Mouse (Mus musculus) heart, postnatal 0 days (tissue): ENCODE results near the gene Gm26602.

Experiments
- CTCF ChIP-seq: IDR thresholded peaks from 2 replicates; pipeline ENCODE4 v1.5.1; 2016; ENCODE audit warnings: antibody characterized with exemption, control low read depth, low read depth
- EP300 ChIP-seq: IDR thresholded peaks from 2 replicates; pipeline ENCODE4 v1.6.1; 2016; ENCODE audit warnings: antibody characterized with exemption, low read depth

- no peak for TF ChIP-seq EP300
- no peak for TF ChIP-seq CTCF
Observed at GRCm38 (mm10) chr10:79933145-79933679, 22.6 kb downstream of the Gm26602 start.
